Mouse (Mus musculus) megakaryocyte-erythroid progenitor cell, adult 5-6 weeks (primary cell): Measurements from ENCODE around the gene Tha1. TPM values are rescaled to one million over a fixed set of nuclear protein-coding genes. Genes with fewer than 3 reads are reported as not detected.

Source experiments
- ATAC-seq: replicated peaks from 2 replicates; pipeline ENCODE4 v1.8.0; 2016; ENCODE audit warnings: mild to moderate bottlenecking, inconsistent platforms; ENCODE audit not compliant: severe bottlenecking, poor library complexity, low FRiP score, low TSS enrichment
- total RNA-seq, 2 experiments: library from RNA; stranded (forward) in 1 of 2; stranded (reverse) in 1 of 2; fragments of 200-1000, 215-1000 nt in 1 of 2; fragments of >200 nt in 1 of 2; fragmentation: Nextera tagmentation in 1 of 2; gene quantifications; 2 replicates each; pipeline ENCODE4 v1.2.3; 2014 to 2017

Gene Tha1
- total RNA-seq, 2 experiments from 2014 or later = 3.8 to 4.9 TPM

- no peak for ATAC-seq
Observed at GRCm38 (mm10) chr11:117829671-117830215, 43.5 kb downstream of the Tha1 start.

DNA sequence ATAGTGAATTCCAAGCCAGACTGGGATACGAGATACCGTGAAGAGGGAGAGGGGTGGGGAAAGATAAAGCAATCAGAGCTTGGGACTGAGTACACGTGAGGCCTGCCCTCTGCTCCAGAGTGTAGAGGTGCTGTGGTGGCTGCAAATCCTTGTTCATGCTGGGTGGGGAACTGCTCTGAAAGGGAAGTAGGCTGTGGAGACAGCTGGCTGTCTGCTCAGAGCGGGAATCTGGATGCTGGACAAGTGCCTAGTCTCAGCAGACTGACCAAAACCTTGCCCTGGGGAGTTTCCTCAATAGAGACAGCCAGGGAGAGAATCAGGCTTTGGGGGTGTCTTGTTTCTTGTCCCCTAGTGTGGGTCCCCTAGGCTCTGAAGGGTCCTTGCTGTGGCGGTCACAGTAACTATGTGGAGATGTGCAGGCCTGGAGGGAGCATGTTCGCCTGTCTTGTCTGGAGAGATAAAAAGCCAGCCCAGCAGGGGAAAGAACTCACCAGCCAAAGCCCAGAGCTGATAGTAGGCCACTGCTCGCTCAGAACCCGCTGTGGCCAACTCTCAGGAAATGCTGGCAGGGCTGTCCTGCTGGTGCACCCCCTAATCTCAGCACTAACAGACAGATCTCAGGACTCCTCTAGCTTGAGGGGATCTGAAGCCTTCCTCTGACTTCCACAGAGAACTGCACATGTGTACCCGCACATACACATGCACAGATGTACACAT, 44.2 kb downstream of the Tha1 start:
- ATAC-seq = peak; percentile 60

- ATAC-seq = no peak
Observed at GRCm38 (mm10) chr11:117828149-117828887, 45.0 kb downstream of the Tha1 start.

DNA sequence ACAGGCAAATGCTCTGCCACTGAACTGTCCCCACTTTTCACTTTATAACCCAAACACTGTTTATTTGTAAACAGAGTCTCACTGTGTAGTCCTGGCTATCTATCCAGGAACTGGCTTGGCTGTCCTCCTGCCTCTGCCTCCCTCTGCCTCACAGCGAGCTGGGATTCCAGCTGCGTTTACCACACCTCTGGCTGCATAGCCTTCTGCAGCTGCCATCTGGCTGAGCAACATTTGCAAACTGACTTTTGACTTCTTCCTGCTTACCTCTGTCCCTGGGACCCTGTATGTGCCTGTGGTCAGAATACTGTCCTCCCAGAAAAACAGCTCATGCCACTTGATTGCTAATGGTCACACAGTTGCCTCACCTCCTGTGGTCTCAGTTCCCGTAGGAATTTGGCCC, 45.9 kb downstream of the Tha1 start:
- ATAC-seq = no peak

GRCm38 (mm10) chr11:117826916-117827315, 46.4 kb downstream of the Tha1 start:
- ATAC-seq = no peak

DNA sequence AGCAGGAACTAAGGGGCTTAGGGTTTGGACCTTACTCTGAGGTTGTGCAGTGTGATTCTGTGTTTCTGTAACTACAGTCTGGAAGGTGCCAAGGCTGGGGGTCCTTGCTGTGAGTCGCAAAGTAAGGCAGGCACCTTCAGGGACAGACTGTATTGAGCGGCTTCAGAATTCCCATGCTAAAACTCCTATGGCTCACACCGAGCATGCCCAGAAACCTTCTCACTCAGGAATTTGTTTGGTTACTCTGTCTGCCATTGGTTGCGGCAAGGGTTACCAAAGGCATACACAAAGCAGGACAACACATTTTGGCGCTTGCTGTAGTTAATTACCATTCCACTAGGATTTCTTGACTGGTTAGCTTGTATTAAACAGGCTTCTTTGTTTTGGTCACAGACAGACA, 47.1 kb downstream of the Tha1 start:
- no peak for ATAC-seq

DNA sequence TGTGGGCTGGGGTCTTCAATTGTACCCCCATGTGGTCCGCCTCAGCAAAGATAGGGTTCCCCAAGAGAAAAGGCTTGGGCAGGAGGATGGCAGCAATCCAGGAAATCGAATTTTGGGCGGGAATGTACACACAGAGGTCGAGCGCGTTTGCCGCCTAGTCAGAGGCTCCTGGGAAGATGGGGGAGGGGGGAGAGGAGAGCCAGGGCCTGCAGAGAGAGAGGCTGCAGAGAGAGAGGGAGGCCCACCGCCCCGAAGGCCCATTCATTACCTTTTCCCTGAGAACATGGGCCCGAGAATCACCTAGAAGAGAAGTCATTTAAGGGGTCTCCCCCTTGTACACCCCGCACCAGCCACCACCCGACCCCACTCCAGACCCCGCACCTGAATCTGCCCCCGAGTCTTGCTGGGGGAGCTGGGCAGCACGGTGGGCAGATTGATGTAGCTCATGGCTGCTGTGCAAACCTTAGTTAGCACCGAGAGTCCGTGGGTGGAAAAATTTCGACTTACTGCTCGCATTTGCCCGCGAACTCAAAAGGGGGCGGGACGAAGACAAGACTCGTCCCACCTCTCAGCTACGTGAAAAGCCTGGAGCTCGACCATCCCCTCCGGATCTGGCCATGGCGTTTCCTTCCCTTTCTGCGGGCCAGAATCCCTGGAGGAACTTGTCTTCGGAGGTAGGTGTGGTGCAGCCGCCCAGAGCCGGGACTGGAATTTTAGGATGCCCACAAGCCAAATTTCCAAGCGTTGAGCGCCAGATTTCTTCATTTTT, 47.8 kb downstream of the Tha1 start, which contains the start of the genes Afmid and Tk1:
TSS of gene Afmid (plus strand) at position 592 of the 769 bp plus-strand sequence.
TSS of gene Tk1 (minus strand) at position 760 of the 769 bp plus-strand sequence.
- ATAC-seq = peak; percentile 32

DNA sequence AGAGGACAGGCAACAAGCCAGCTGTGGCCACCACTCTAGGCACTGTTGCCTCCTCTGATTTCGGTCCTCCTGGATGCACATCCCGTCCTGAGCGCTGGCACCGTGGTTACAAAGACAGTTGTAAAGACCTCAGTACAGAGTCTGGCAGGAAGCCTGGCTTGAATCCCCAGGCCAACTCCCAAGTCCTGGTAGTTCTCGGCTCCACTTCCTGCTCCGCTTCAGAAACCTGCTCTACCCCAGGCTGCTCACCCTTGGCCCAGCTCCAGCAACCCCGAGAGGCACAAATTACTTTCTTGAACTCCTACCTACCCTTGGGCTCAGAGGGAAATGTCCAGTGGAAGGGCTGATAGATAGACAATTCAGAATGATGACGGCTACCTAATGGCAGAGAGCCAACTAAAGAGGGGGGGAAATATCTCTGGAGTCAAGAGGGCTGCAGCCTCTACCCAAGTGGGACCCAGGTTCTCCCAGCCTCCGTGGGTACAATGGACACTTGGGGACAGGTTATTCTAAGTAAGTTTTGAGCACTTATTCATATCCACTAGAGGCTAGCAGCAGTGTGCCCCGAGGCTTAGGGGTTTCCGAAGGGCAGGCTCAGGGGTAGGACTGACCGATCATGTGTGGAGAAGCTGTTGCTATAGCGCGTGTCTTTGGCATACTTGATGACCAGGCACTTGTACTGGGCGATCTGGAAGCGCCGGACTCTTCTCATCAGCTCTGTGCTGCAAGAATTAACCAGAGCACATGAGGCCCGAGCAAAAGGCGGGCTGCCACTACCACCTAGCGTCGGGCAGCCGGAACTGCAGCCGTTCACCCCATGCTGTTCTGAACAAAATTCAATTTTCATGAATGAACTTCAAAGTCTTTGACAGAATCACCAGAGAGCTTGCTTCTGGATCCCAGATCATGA, 49.0 kb downstream of the Tha1 start:
- 0 out of 2 replicates have a peak, but pooled peaks have one; percentile 18 for ATAC-seq

GRCm38 (mm10) chr11:117823411-117823810, 49.9 kb downstream of the Tha1 start:
- ATAC-seq = no peak

GRCm38 (mm10) chr11:117822728-117823241, 50.5 kb downstream of the Tha1 start:
- ATAC-seq = no peak

GRCm38 (mm10) chr11:117821868-117822267, 51.4 kb downstream of the Tha1 start:
- no peak for ATAC-seq

DNA sequence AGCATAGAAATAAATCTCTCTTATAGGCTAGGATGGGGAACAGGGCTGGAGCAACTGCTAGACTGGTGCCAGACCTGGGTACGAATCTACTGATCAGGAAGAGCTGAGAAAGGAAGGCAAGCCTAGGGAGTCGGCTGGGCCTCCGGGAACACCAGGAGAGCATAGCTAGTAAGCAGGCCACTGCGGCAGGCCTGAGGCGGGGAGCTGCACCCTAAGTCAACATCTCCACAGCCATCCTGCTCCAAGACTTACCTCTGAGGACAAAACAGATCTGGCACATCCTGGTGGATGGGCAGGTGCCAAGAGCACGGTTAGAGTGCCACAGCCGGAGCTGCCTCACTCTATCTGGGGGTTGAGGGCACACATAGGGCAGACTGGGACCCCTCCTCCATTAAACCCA, 53.1 kb downstream of the Tha1 start:
- no peak for ATAC-seq

DNA sequence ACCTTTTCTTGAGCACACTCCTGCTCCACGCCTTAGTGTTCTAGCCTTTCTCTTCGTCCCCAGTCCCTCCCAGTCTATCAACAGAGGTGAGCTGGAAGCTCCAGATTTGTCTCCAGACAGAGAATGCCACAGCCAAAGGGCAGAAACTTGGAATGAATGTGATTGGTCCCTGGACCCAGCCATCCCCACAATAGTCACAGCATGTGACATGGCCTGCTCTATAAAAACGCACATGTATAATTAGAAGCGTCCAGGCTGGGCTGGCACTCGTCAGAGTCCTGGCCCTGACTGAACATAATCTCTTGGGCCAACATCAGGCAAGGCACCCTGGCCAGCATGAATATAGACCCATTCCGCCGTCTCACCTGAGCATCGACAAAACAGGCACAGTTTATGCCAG, 54.2 kb downstream of the Tha1 start:
- ATAC-seq = no peak

Other genes starting within 250 kb of the Tha1 start
- gene Tnrc6c, start 219.2 kb downstream of the Tha1 start, total RNA-seq (2014; fragmentation: Nextera tagmentation) = 27.1 and 32.2 TPM in 2 replicates
- gene Tnrc6c, start 219.2 kb downstream of the Tha1 start, total RNA-seq (2017) = 15.8 and 18.0 TPM in 2 replicates
- 16.2 and 38.2 TPM in 2 replicates for gene Tmc8, start 91.4 kb downstream of the Tha1 start, total RNA-seq (2014; fragmentation: Nextera tagmentation)
- gene Tmc8, start 91.4 kb downstream of the Tha1 start, total RNA-seq (2017) = 7.3 and 11.3 TPM in 2 replicates
- gene Tmc6, start 91.3 kb downstream of the Tha1 start, total RNA-seq (2014; fragmentation: Nextera tagmentation) = 101 and 172 TPM in 2 replicates
- gene Tmc6, start 91.3 kb downstream of the Tha1 start, total RNA-seq (2017) = 13.6 and 39.7 TPM in 2 replicates
- gene 6030468B19Rik, start 75.8 kb downstream of the Tha1 start, total RNA-seq (2014; fragmentation: Nextera tagmentation) = 5.8 and 6.8 TPM in 2 replicates
- 1.8 and 4.2 TPM in 2 replicates for gene 6030468B19Rik, start 75.8 kb downstream of the Tha1 start, total RNA-seq (2017)
- gene Gm20708, start 63.8 kb downstream of the Tha1 start, total RNA-seq (2014; fragmentation: Nextera tagmentation) = 0.45 and 7.0 TPM in 2 replicates
- gene Gm20708, start 63.8 kb downstream of the Tha1 start, total RNA-seq (2017) = 3.5 TPM in 1 of 2 replicates, not detected in the other
- gene Syngr2, start 63.8 kb downstream of the Tha1 start, total RNA-seq (2014; fragmentation: Nextera tagmentation) = 166 and 173 TPM in 2 replicates
- 83.2 and 116 TPM in 2 replicates for gene Syngr2, start 63.8 kb downstream of the Tha1 start, total RNA-seq (2017)
- 7.2 and 9.4 TPM in 2 replicates for gene Afmid, start 47.6 kb downstream of the Tha1 start, total RNA-seq (2014; fragmentation: Nextera tagmentation)
- 0.70 and 1.0 TPM in 2 replicates for gene Afmid, start 47.6 kb downstream of the Tha1 start, total RNA-seq (2017)
- 191 and 266 TPM in 2 replicates for gene Tk1, start 47.4 kb downstream of the Tha1 start, total RNA-seq (2014; fragmentation: Nextera tagmentation)
- 46.7 and 52.5 TPM in 2 replicates for gene Tk1, start 47.4 kb downstream of the Tha1 start, total RNA-seq (2017)
- gene Birc5, start 24.2 kb downstream of the Tha1 start, total RNA-seq (2014; fragmentation: Nextera tagmentation) = 164 and 220 TPM in 2 replicates
- 144 and 182 TPM in 2 replicates for gene Birc5, start 24.2 kb downstream of the Tha1 start, total RNA-seq (2017)
- gene Tmem235, start 12.7 kb downstream of the Tha1 start, total RNA-seq (2014; fragmentation: Nextera tagmentation) = not detected in 2 replicates
- gene Tmem235, start 12.7 kb downstream of the Tha1 start, total RNA-seq (2017) = not detected in 2 replicates
- not detected in 2 replicates for gene Socs3, start 96.6 kb upstream of the Tha1 start, total RNA-seq (2014; fragmentation: Nextera tagmentation)
- gene Socs3, start 96.6 kb upstream of the Tha1 start, total RNA-seq (2017) = 2.0 and 3.5 TPM in 2 replicates
- gene Pgs1, start 112.8 kb upstream of the Tha1 start, total RNA-seq (2014; fragmentation: Nextera tagmentation) = 20.5 and 27.5 TPM in 2 replicates
- gene Pgs1, start 112.8 kb upstream of the Tha1 start, total RNA-seq (2017) = 5.6 and 6.4 TPM in 2 replicates